Mouse (Mus musculus): ENCODE data around the gene Des. TPM values are rescaled to one million over a fixed set of nuclear protein-coding genes. Genes with fewer than 3 reads are reported as not detected.

Gene Des
- polyA plus RNA-seq, 1 experiment from 2014 or later = 6.9 TPM

GRCm38 (mm10) chr1:75388898-75389515 lies 28.9 kb downstream of the Des start:
- Histone ChIP-seq H3K27ac (no peak overlapping the region), H3K4me1 (peaks cover 13% of the 10 kb centered on the region; the same call in 1 of the 2 replicates), H3K4me3 (no peak overlapping the region), H3K9ac (no peak overlapping the region), H3K36me3 (no peaks in the 10 kb centered on the region), H3K27me3 (replicated peaks) (peaks cover 85% of the 10 kb centered on the region), H3K4me2 (peak overlapping the region; percentile 37), H3K9me3 (replicated peaks) (no peaks in the 10 kb centered on the region)
- ATAC-seq = no peak
- WGBS (ENCODE audit: insufficient replicate concordance) = 14% methylated on average over 23 of the region's 23 CpGs

GRCm38 (mm10) chr1:75393139-75393538 lies 33.0 kb downstream of the Des start:
- Histone ChIP-seq H3K4me2 (no peak overlapping the region), H3K27ac (no peak overlapping the region)
- 50% methylated on average over 9 of the region's 9 CpGs for WGBS (ENCODE audit: insufficient replicate concordance)

GRCm38 (mm10) chr1:75393846-75394245 lies 33.7 kb downstream of the Des start:
- H3K36me3 ChIP-seq = no peaks in the 10 kb centered on the region
- H3K4me1 ChIP-seq = peaks cover 6% of the 10 kb centered on the region
- H3K27ac ChIP-seq = no peak overlapping the region
- 52% methylated on average over 3 of the region's 3 CpGs for WGBS (ENCODE audit: insufficient replicate concordance)
- H3K27me3 ChIP-seq (replicated peaks) = peaks cover 54% of the 10 kb centered on the region
- ATAC-seq = no peak
- H3K9ac ChIP-seq = no peak overlapping the region
- no peaks in the 10 kb centered on the region for H3K9me3 ChIP-seq (replicated peaks)
- H3K4me3 ChIP-seq = no peak overlapping the region
- H3K4me2 ChIP-seq = no peak overlapping the region

More at GRCm38 (mm10) chr1:75393139-75393538, 33.0 kb downstream of the Des start:
- no peak for ATAC-seq
- Histone ChIP-seq H3K9ac (no peak overlapping the region), H3K4me1 (peaks cover 5% of the 10 kb centered on the region; the same call in 1 of the 2 replicates), H3K36me3 (no peaks in the 10 kb centered on the region), H3K9me3 (replicated peaks) (no peaks in the 10 kb centered on the region), H3K4me3 (no peak overlapping the region), H3K27me3 (replicated peaks) (peaks cover 58% of the 10 kb centered on the region)

- ATAC-seq = peak; percentile 57
- H3K9me3 ChIP-seq (replicated peaks) = no peaks in the 10 kb centered on the region
- H3K9ac ChIP-seq = no peak overlapping the region
- H3K36me3 ChIP-seq = 0 out of 2 replicates have a peak, but pooled peaks cover 3% of the 10 kb centered on the region
- peaks cover 31% of the 10 kb centered on the region for H3K27me3 ChIP-seq (replicated peaks)
- peak overlapping the region; percentile 8; the same call in 1 of the 2 replicates for H3K4me2 ChIP-seq
- H3K4me3 ChIP-seq = no peak overlapping the region
- H3K4me1 ChIP-seq = peaks cover 22% of the 10 kb centered on the region
- peak overlapping the region; percentile 61; the same call in 1 of the 2 replicates for H3K27ac ChIP-seq
- WGBS (ENCODE audit: insufficient replicate concordance) = 7% methylated on average over 9 of the region's 9 CpGs
Observed at GRCm38 (mm10) chr1:75398761-75399402, 38.8 kb downstream of the Des start.

GRCm38 (mm10) chr1:75399755-75400492 lies 39.8 kb downstream of the Des start:
- peaks cover 22% of the 10 kb centered on the region for H3K27me3 ChIP-seq (replicated peaks)
- peak overlapping the region; percentile 51 for H3K4me2 ChIP-seq
- H3K4me1 ChIP-seq = peaks cover 22% of the 10 kb centered on the region
- H3K27ac ChIP-seq = peak overlapping the region; percentile 61; the same call in 1 of the 2 replicates
- WGBS (ENCODE audit: insufficient replicate concordance) = 12% methylated on average over 15 of the region's 15 CpGs
- no peaks in the 10 kb centered on the region for H3K9me3 ChIP-seq (replicated peaks)
- no peak overlapping the region for H3K9ac ChIP-seq
- H3K36me3 ChIP-seq = peaks cover 6% of the 10 kb centered on the region; the same call in 1 of the 2 replicates
- peak; percentile 66 for ATAC-seq
- peak overlapping the region; percentile 27; the same call in 1 of the 2 replicates for H3K4me3 ChIP-seq

- Histone ChIP-seq H3K27ac (no peak overlapping the region), H3K27me3 (replicated peaks) (peaks cover 18% of the 10 kb centered on the region; the same call in 1 of the 2 replicates), H3K4me3 (peak overlapping the region; percentile 27; the same call in 1 of the 2 replicates), H3K4me1 (peaks cover 22% of the 10 kb centered on the region), H3K36me3 (peaks cover 7% of the 10 kb centered on the region; the same call in 1 of the 2 replicates), H3K9ac (no peak overlapping the region), H3K4me2 (peak overlapping the region; percentile 51), H3K9me3 (replicated peaks) (no peaks in the 10 kb centered on the region)
- WGBS (ENCODE audit: insufficient replicate concordance) = 22% methylated on average over 6 of the region's 6 CpGs
- ATAC-seq = no peak
Observed at GRCm38 (mm10) chr1:75400493-75401115, 40.5 kb downstream of the Des start.

GRCm38 (mm10) chr1:75405547-75405946 lies 45.4 kb downstream of the Des start:
- 64% methylated on average over 3 of the region's 3 CpGs for WGBS (ENCODE audit: insufficient replicate concordance)

GRCm38 (mm10) chr1:75406173-75406572 lies 46.0 kb downstream of the Des start:
- Histone ChIP-seq H3K4me2 (no peak overlapping the region), H3K36me3 (peaks cover 7% of the 10 kb centered on the region; the same call in 1 of the 2 replicates), H3K4me1 (no peaks in the 10 kb centered on the region), H3K4me3 (no peak overlapping the region), H3K9ac (no peak overlapping the region), H3K27me3 (replicated peaks) (peaks cover 3% of the 10 kb centered on the region; the same call in 1 of the 2 replicates), H3K27ac (no peak overlapping the region), H3K9me3 (replicated peaks) (no peaks in the 10 kb centered on the region)
- no peak for ATAC-seq
- 78% methylated on average over 15 of the region's 15 CpGs for WGBS (ENCODE audit: insufficient replicate concordance)

More at GRCm38 (mm10) chr1:75405547-75405946, 45.4 kb downstream of the Des start:
- Histone ChIP-seq H3K4me1 (no peaks in the 10 kb centered on the region; the same call in 1 of the 2 replicates), H3K9ac (no peak overlapping the region), H3K4me2 (no peak overlapping the region), H3K27ac (no peak overlapping the region), H3K27me3 (replicated peaks) (peaks cover 3% of the 10 kb centered on the region; the same call in 1 of the 2 replicates), H3K9me3 (replicated peaks) (no peaks in the 10 kb centered on the region), H3K4me3 (no peak overlapping the region), H3K36me3 (peaks cover 7% of the 10 kb centered on the region; the same call in 1 of the 2 replicates)
- no peak for ATAC-seq

GRCm38 (mm10) chr1:75407056-75407455 lies 46.9 kb downstream of the Des start:
- H3K9me3 ChIP-seq (replicated peaks) = no peaks in the 10 kb centered on the region
- H3K4me1 ChIP-seq = no peaks in the 10 kb centered on the region
- peaks cover 7% of the 10 kb centered on the region; the same call in 1 of the 2 replicates for H3K36me3 ChIP-seq
- no peak overlapping the region for H3K4me3 ChIP-seq
- H3K4me2 ChIP-seq = no peak overlapping the region
- no peak overlapping the region for H3K9ac ChIP-seq
- WGBS (ENCODE audit: insufficient replicate concordance) = 83% methylated on average over 9 of the region's 9 CpGs
- no peak overlapping the region for H3K27ac ChIP-seq
- H3K27me3 ChIP-seq (replicated peaks) = peaks cover 3% of the 10 kb centered on the region; the same call in 1 of the 2 replicates
- no peak for ATAC-seq

GRCm38 (mm10) chr1:75408210-75408609 lies 48.1 kb downstream of the Des start:
- Histone ChIP-seq H3K4me2 (no peak overlapping the region), H3K4me3 (no peak overlapping the region), H3K27me3 (replicated peaks) (peaks cover 3% of the 10 kb centered on the region; the same call in 1 of the 2 replicates), H3K4me1 (no peaks in the 10 kb centered on the region), H3K27ac (no peak overlapping the region), H3K9me3 (replicated peaks) (no peaks in the 10 kb centered on the region), H3K9ac (no peak overlapping the region), H3K36me3 (peaks cover 4% of the 10 kb centered on the region; the same call in 1 of the 2 replicates)
- ATAC-seq = no peak
- WGBS (ENCODE audit: insufficient replicate concordance) = 55% methylated on average over 4 of the region's 4 CpGs

GRCm38 (mm10) chr1:75409950-75410349 lies 49.8 kb downstream of the Des start:
- Histone ChIP-seq H3K4me3 (no peak overlapping the region), H3K4me2 (no peak overlapping the region), H3K9ac (no peak overlapping the region), H3K27ac (no peak overlapping the region), H3K9me3 (replicated peaks) (no peaks in the 10 kb centered on the region), H3K27me3 (replicated peaks) (peaks cover 5% of the 10 kb centered on the region; the same call in 1 of the 2 replicates), H3K36me3 (peaks cover under 1% of the 10 kb centered on the region; the same call in 1 of the 2 replicates), H3K4me1 (no peaks in the 10 kb centered on the region)
- WGBS (ENCODE audit: insufficient replicate concordance) = 76% methylated on average over 7 of the region's 7 CpGs
- ATAC-seq = no peak

Measured in liver, embryonic 12.5 days (tissue).